Mouse (Mus musculus): ENCODE measurements around the gene Inip. TPM values are rescaled to one million over a fixed set of nuclear protein-coding genes. Genes with fewer than 3 reads are reported as not detected.

Inip gene
- total RNA-seq, 1 experiment from 2014 or later: 19.0 TPM

Other genes starting within 250 kb of the Inip start
- gene Hsdl2, start 220.0 kb downstream of the Inip start, total RNA-seq (2021): 65.0 and 77.2 TPM in 2 replicates
- 19.8 and 21.0 TPM in 2 replicates for gene E130308A19Rik, start 175.4 kb downstream of the Inip start, total RNA-seq (2021)
- 4.2 and 6.7 TPM in 2 replicates for gene Snx30, start 4.3 kb upstream of the Inip start, total RNA-seq (2021)
- not detected in 2 replicates for gene Slc46a2, start 113.5 kb upstream of the Inip start, total RNA-seq (2021)
- gene Mup4, start 159.1 kb upstream of the Inip start, total RNA-seq (2021): not detected in 2 replicates
- gene Mup6, start 162.7 kb upstream of the Inip start, total RNA-seq (2021): not detected in 2 replicates

Measured in adrenal gland, postnatal 25 days (tissue).